Mouse (Mus musculus) cerebellum, adult (tissue): Measurements from ENCODE around the gene Cmah.

ENCODE experiments used
- ATAC-seq: cut with Nextera tagmentation; 2 replicates; pipeline ENCODE4 v1.9.2; 2017; ENCODE audit warnings: mild to moderate bottlenecking, moderate library complexity, mixed read lengths; ENCODE audit not compliant: insufficient number of reproducible peaks, low FRiP score, low TSS enrichment

Gene Cmah

DNA sequence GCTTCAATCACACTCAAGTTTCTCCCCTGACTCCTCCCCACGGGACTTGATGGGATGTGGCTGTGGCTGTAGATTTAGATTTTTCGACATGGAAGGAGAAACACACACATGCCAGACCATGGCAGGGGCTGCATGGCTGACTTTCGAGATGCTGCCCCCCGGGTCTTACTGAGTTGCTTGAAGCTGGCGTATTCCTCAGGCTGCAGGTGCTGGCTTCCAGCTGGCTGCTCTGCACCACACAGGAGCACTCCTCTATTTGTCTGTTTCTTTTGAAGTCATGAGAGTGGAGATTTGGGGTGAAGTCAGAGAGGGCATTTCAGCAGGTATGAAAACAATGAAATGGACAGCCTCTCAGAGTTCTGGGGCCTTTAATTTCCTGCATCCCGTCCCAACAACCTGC is 180.0 kb downstream of the Cmah start:
- no peak for ATAC-seq

DNA sequence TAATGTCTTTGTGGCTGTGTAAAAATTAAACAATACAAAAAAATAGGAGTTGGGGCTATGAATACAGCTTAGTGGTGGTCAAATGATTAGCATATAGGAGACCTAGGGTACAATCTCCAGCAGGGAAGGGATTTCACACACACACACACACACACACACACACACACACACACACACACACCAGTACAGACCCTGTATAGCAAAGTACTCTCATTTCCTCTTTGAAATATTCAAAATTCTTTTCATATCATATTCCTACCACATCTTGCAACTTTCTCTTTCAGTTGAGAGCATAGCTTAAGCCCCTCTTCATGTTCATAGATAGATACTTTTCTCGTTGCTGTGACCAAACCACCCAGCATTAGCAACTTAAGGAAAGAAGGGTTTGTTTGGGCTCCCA is 181.7 kb downstream of the Cmah start:
- ATAC-seq, result no peak

DNA sequence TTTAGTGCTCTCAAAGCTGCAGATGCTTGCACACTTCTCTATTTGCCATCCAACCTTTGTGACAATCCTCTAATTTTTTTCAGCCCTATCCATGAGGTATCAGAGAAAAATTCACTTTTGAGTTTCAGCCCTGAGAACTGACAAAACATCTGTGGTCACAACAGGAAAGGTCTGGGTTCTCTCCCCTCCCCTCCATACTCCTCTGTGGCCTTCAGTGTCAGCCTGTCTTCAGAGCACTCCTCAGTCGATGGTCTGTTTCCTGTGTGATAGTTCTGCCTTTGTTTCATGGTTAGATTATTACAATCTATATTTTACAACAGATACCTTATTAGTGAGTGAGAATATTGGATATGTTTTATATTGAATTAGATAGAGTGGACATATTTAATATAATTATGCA is 184.2 kb downstream of the Cmah start:
- ATAC-seq, result no peak

DNA sequence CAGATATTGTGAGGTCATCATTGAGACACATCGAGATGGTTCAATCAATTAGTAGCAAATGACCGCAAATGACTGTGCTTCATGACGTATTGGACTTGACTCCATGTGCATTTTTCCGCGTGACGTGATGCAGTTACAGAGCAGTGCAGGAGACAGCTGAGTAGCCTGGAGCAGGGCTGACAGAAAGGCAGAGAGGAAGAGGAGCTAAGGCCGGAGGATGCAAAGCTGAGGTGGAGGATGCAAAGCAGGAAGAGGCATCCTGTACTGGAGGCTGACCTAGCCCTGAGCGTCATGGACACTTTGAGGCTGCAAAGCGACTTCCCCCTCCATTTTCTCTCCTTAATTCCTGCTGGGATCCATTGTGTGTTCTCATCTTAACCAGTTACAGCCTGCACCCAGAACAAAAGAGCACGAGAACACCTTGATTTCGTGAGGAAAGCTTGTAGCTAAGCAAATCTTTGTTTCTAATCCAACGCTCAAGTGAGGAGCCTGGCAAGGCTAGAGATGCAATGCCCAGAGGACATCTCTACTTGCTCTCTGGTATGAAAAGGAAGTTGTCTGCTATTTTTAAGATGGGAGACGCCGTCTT is 184.8 kb downstream of the Cmah start:
- no peak for ATAC-seq

DNA sequence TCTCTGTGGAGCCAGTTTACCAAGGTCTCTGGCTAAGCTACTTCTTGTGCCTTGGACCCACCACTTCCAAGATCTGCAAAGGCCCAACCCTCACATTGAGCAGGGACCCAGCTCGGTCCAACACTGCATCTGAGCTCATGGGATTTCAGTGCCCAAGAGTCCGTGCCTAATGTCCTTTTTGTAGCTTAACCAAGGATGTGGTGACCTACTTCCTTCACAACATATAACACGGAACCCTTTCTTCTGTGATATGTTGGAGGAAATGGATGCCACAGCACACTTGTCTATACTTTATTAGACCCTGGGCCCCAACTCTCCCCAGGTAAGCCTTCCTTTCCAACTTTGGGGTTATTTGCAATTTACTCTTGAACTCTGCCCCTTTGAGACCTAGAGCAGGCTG is 186.5 kb downstream of the Cmah start:
- ATAC-seq, result no peak

DNA sequence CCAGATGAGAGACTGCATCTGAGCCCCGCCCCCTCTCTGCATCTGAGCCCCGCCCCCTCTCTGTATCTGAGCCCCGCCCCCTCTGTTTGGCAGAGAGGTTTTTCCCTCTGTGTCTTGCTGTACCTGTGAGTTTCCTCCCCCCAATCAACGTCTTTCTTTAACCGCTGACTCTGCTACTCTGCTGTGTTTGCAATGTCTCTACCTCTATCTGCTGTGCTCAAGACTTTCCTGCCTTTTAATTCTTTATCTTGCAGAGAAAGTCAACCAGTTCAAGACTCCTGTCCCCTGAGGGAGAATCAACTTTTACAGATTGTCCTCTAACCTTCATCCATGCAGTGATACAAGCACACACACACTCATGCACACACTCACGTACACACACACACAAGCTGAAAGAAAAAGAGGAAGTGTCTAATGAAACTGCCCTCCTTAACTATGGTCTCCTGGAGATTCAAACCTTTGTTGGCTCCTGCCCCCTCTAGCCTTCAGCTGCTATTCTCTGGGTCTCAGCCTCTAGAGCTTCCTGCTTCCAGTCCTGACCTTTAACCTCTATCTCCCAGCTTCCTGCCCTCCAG is 188.0 kb downstream of the Cmah start:
- ATAC-seq, result no peak

GRCm38 (mm10) chr13:24517757-24518156 is 190.6 kb downstream of the Cmah start:
- no peak for ATAC-seq

- ATAC-seq, result no peak
Observed at GRCm38 (mm10) chr13:24518887-24519286, 191.7 kb downstream of the Cmah start.

DNA sequence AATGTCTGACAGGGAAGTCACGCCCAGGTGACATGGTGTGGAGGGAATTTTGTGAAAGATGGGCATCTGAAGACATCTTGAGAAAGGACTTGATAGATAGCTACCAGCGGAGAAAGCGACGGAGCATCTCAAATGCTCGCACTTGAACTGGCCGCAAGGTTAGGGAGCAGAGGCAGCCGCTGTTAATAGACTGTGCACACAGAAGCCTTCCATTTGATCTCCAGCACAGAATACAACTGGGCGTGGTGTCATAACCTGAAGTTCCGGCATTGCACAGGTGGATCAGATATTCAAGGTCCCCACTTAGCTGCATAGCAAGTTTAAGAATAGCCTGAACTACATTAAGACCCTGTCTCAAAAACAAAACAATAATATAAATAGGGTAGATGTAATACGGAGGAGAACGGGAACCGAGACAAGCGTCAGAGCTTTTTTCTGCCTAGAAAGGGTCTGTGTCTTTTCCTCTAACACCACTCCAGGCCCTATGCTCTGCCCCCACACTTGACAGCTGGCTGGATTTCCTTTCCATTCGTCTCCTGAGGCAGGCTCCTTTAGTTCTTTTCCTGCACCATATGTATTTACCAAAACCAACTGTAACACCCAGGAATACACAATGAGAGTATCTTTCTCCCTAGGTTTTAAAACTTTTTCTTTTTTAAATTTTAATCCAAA is 192.9 kb downstream of the Cmah start:
- ATAC-seq, result no peak

DNA sequence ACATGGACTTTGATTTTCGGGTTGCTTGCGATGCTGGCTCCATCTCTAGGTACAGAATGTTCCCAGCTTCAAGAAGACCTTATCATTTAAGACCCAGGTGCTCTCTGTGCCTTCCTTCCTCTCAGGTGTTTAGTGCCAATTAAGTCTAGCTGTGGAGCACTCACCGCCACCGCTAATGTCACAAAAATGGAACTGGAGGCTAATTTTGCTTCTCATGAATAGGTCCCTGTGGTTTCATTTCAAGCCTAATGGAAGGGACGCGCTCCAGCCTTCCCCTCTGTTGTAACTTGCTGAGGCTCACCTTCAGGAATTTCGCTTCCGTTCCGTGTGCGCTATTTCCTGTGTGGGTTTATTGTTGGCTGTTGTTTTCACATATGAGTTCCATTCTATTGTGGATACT is 193.6 kb downstream of the Cmah start:
- no peak for ATAC-seq

DNA sequence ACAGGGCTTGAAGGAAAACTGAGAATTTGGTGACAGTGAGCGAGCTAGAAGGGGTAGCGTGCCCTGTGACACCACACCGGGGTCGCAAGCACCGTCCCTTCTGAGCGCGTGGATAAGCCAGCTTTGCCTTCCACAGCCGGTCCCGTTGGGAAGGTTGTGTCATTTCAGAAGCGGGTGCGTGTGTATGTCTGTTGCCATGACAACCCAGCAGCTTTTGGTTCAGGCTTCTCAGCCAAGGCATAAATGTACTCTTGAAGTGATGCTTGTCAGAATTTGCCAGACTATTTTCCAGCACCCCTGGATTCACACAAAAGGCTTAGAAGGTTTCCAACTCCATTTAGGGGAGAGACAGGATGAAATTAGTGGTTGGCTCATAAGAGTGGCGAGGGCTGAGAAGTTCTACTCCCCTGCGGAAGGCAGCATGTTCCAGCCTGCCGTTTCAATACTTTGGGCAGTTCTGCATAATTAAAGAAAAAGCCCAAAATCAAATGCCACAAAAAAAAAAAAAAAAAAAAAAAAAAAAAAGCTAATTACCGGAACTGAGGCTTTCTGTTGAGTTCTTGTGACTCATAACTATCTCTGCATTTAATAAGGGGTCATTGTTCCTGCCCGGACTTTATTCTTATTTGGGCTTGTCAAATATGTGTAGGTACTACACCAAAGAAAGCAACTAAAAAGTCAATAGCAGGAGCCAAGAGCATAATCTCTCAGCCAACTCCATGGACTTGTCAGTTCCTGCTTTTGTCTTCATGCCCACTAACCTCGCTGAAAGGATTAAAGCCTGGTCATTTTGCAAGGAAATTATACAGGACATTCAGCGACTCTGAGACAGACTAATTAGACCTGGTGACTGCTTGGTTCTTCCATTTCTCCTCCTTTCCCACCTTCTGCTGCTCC is 194.5 kb downstream of the Cmah start:
- no peak for ATAC-seq

GRCm38 (mm10) chr13:24522343-24522837 is 195.2 kb downstream of the Cmah start:
- ATAC-seq, result no peak

- no peak for ATAC-seq
Observed at GRCm38 (mm10) chr13:24523587-24524221, 196.5 kb downstream of the Cmah start.

DNA sequence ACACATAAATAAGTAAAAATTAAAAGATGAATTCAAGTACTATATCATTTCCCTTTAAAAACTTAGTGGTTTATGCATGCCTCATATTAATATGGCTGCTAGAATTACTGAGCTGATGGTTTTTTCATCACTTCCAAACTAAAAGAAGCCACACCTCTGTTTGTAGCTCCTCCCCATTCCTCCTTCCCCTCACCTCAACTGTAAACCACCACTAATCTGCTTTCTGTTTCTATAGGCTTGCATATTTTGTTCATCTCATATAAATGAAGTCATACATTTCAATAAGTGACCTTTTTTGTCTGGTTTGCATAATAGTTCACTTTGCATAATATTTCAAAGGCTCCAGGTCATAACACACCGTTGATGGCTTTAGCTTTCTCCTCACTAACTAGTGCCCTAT is 197.3 kb downstream of the Cmah start:
- ATAC-seq, result no peak

DNA sequence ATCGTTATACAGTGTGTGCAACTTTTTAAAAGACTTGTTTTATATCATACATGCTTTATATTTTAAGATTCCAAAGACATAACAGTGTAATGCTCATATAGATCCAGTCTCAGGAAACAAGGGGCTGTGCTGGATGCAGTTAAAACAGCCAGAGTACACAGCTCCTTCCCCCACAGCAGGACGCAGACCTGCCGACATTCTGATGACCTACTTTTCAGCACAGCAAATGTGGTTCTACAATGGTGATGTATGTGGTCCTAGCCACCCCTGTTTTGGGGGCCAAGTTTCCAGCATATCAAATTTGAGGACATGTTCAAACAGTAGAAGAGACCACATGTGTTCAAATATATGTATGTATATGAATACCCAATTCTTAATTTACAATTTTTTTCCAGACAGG is 198.3 kb downstream of the Cmah start:
- no peak for ATAC-seq

DNA sequence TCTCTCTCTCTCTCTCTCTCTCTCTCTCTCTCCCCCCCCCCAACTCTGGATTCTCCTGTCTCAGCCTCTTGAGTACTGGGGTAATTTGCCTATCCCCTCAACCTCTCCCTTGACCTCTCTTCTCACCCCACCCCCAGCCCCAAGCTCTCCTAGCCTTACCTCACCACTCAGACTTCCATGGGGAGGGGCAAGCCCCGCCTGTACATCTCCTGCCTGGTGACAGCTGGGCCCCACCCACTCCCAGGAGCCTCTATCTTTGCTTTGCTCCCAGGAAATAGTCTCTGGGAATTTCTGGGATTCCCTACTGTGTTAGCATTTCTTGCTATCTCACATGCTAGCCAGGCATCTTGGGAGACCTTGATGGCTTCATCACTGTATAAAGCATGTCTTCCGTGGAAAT is 199.7 kb downstream of the Cmah start:
- no peak for ATAC-seq
